Mouse (Mus musculus) CD8-positive naive resting alpha-beta T cell, adult 2 months (primary cell): ENCODE results near the gene Znrf3.

Source experiments
- DNase-seq, 2 experiments: peaks; one replicate each; pipeline ENCODE4 v3.0.0; 2022; ENCODE audit warnings: low read depth in 2 of 2, low spot score in 2 of 2

Znrf3 gene

GRCm38 (mm10) chr11:5272536-5273234 is 172.0 kb downstream of the Znrf3 start:
- no peak for DNase-seq

- no peak for DNase-seq
Measured at GRCm38 (mm10) chr11:5272066-5272360, 172.6 kb downstream of the Znrf3 start.

GRCm38 (mm10) chr11:5271274-5272065 is 173.2 kb downstream of the Znrf3 start:
- DNase-seq = no peak

GRCm38 (mm10) chr11:5269846-5270461 is 174.7 kb downstream of the Znrf3 start:
- DNase-seq = no peak

GRCm38 (mm10) chr11:5265764-5266163 is 178.9 kb downstream of the Znrf3 start:
- DNase-seq = no peak

GRCm38 (mm10) chr11:5263078-5263730 is 181.4 kb downstream of the Znrf3 start:
- no peak for DNase-seq

GRCm38 (mm10) chr11:5261508-5262392 is 182.9 kb downstream of the Znrf3 start, which contains the start of gene Kremen1:
Gene Kremen1, minus strand, starts transcription at chr11:5261558.
- DNase-seq = peak; percentile 88 to 90

GRCm38 (mm10) chr11:5260942-5261459 is 183.6 kb downstream of the Znrf3 start:
- DNase-seq = peak; percentile 24 to 29

- peak; percentile 24 to 43 for DNase-seq
Measured at GRCm38 (mm10) chr11:5259944-5260598, 184.6 kb downstream of the Znrf3 start.

GRCm38 (mm10) chr11:5258036-5258435 is 186.6 kb downstream of the Znrf3 start:
- DNase-seq = no peak

- no peak for DNase-seq
Measured at GRCm38 (mm10) chr11:5257151-5257862, 187.3 kb downstream of the Znrf3 start.

GRCm38 (mm10) chr11:5255509-5256014 is 189.1 kb downstream of the Znrf3 start:
- DNase-seq = no peak

GRCm38 (mm10) chr11:5254016-5254415 is 190.6 kb downstream of the Znrf3 start:
- no peak for DNase-seq

- no peak for DNase-seq
Measured at GRCm38 (mm10) chr11:5253528-5253927, 191.1 kb downstream of the Znrf3 start.

GRCm38 (mm10) chr11:5252727-5253126 is 191.9 kb downstream of the Znrf3 start:
- DNase-seq = no peak

- DNase-seq = no peak
Measured at GRCm38 (mm10) chr11:5251112-5251511, 193.5 kb downstream of the Znrf3 start.

- no peak for DNase-seq
Measured at GRCm38 (mm10) chr11:5248200-5248599, 196.4 kb downstream of the Znrf3 start.

- no peak for DNase-seq
Measured at GRCm38 (mm10) chr11:5245431-5245830, 199.2 kb downstream of the Znrf3 start.

GRCm38 (mm10) chr11:5244749-5245130 is 199.9 kb downstream of the Znrf3 start:
- DNase-seq = no peak
